Mouse (Mus musculus) stomach, embryonic 14.5 days (tissue): ENCODE measurements around the gene Leo1. TPM values are rescaled to one million over a fixed set of nuclear protein-coding genes. Genes with fewer than 3 reads are reported as not detected.

Experiments used
- ATAC-seq: fragments of 200-750 bp; cut with Nextera tagmentation; 2 replicates; pipeline ENCODE4 v1.8.0; 2017; ENCODE audit warnings: low read depth, moderate TSS enrichment; ENCODE audit not compliant: insufficient number of reproducible peaks, insufficient read depth, low FRiP score
- H3K27ac ChIP-seq: fragments of 300-500 bp; sonication (generic); 2 replicates; pipeline ENCODE4 v1.5.1; 2014; ENCODE audit warnings: mild to moderate bottlenecking, low read length, moderate library complexity, mixed read lengths
- H3K27me3 ChIP-seq: fragments of 300-500 bp; sonication (generic); 2 replicates; pipeline ENCODE4 v1.6.1; 2014; ENCODE audit warnings: low read length, control low read depth, mixed read lengths; ENCODE audit not compliant: control insufficient read depth, insufficient read depth
- H3K36me3 ChIP-seq: fragments of 300-500 bp; sonication (generic); 2 replicates; pipeline ENCODE4 v1.6.1; 2014; ENCODE audit warnings: mild to moderate bottlenecking, control low read depth, low read length, moderate library complexity, mixed read lengths; ENCODE audit not compliant: control insufficient read depth, insufficient read depth
- H3K4me1 ChIP-seq: fragments of 300-500 bp; sonication (generic); 2 replicates; pipeline ENCODE4 v1.6.1; 2014; ENCODE audit warnings: low read length, control low read depth, mixed read lengths; ENCODE audit not compliant: control insufficient read depth, insufficient read depth
- H3K4me2 ChIP-seq: fragments of 300-500 bp; sonication (generic); replicated peaks from 2 replicates; pipeline ENCODE4 v1.6.1; 2014; ENCODE audit warnings: low read depth, low read length, control low read depth
- H3K4me3 ChIP-seq: fragments of 300-500 bp; sonication (generic); 2 replicates; pipeline ENCODE4 v1.5.1; 2014; ENCODE audit warnings: low read depth, low read length, control low read depth
- H3K9ac ChIP-seq: fragments of 300-500 bp; sonication (generic); replicated peaks from 2 replicates; pipeline ENCODE4 v1.6.1; 2014; ENCODE audit warnings: low read depth, mild to moderate bottlenecking, control low read depth, low read length, moderate library complexity, mixed read lengths
- H3K9me3 ChIP-seq: fragments of 300-500 bp; sonication (generic); 2 replicates; pipeline ENCODE4 v1.6.1; 2016; ENCODE audit warnings: low read depth, low read length, control low read depth; ENCODE audit not compliant: control insufficient read depth
- WGBS: fragments of 180-500 bp; shearing (Covaris S2); extraction: QIAGEN DNeasy Blood & Tissue Kit; methylation state at CpG from one replicate; pipeline ENCODE4 v1.1.7; 2014; 5-methylcytosine and 5-hydroxymethylcytosine counted together
- polyA plus RNA-seq: library from polyadenylated mRNA; unstranded; fragments of >200 nt; fragmentation: Nextera tagmentation; extraction: Ambion mirVana; gene quantifications from 2 replicates; pipeline ENCODE4 v1.2.1, GENCODE M21; 2014

Leo1 gene
- polyA plus RNA-seq, 1 experiment from 2014 or later = 39.6 TPM

- H3K27ac ChIP-seq = no peak overlapping the region
- H3K4me2 ChIP-seq = no peak overlapping the region
- no peak overlapping the region for H3K4me3 ChIP-seq
- H3K4me1 ChIP-seq = no peaks in the 10 kb centered on the region
- H3K9me3 ChIP-seq = no peaks in the 10 kb centered on the region
- WGBS = 72% methylated on average over 16 of the region's 16 CpGs
- no peaks in the 10 kb centered on the region for H3K27me3 ChIP-seq
- no peak overlapping the region for H3K9ac ChIP-seq
- no peak; the same call in 1 of the 2 replicates for ATAC-seq
- H3K36me3 ChIP-seq = no peaks in the 10 kb centered on the region
Measured at GRCm38 (mm10) chr9:75430822-75431621, 10.3 kb upstream of the Leo1 start.

GRCm38 (mm10) chr9:75432694-75433093 is 8.6 kb upstream of the Leo1 start:
- no peak overlapping the region for H3K9ac ChIP-seq
- no peak overlapping the region for H3K27ac ChIP-seq
- H3K4me3 ChIP-seq = no peak overlapping the region
- no peak overlapping the region for H3K4me2 ChIP-seq
- no peak for ATAC-seq
- no peaks in the 10 kb centered on the region for H3K9me3 ChIP-seq
- no peaks in the 10 kb centered on the region for H3K4me1 ChIP-seq
- no peaks in the 10 kb centered on the region for H3K36me3 ChIP-seq
- no peaks in the 10 kb centered on the region for H3K27me3 ChIP-seq
- 89% methylated on average over 3 of the region's 3 CpGs for WGBS

GRCm38 (mm10) chr9:75434172-75434793 is 7.0 kb upstream of the Leo1 start:
- Histone ChIP-seq H3K4me2 (no peak overlapping the region), H3K9ac (no peak overlapping the region), H3K27me3 (no peaks in the 10 kb centered on the region), H3K4me1 (no peaks in the 10 kb centered on the region), H3K4me3 (no peak overlapping the region), H3K9me3 (no peaks in the 10 kb centered on the region), H3K27ac (no peak overlapping the region), H3K36me3 (no peaks in the 10 kb centered on the region)
- peak; percentile 42; the same call in 1 of the 2 replicates for ATAC-seq
- 47% methylated on average over 7 of the region's 7 CpGs for WGBS

GRCm38 (mm10) chr9:75434872-75435271 is 6.5 kb upstream of the Leo1 start:
- no peak overlapping the region for H3K27ac ChIP-seq
- no peak overlapping the region for H3K4me3 ChIP-seq
- no peaks in the 10 kb centered on the region for H3K4me1 ChIP-seq
- WGBS = 73% methylated on average over 6 of the region's 6 CpGs
- no peaks in the 10 kb centered on the region for H3K36me3 ChIP-seq
- no peak overlapping the region for H3K9ac ChIP-seq
- no peak overlapping the region for H3K4me2 ChIP-seq
- ATAC-seq = no peak
- H3K27me3 ChIP-seq = no peaks in the 10 kb centered on the region
- no peaks in the 10 kb centered on the region for H3K9me3 ChIP-seq

- H3K4me2 ChIP-seq = no peak overlapping the region
- no peaks in the 10 kb centered on the region for H3K36me3 ChIP-seq
- 82% methylated on average over 4 of the region's 4 CpGs for WGBS
- ATAC-seq = no peak
- no peak overlapping the region for H3K9ac ChIP-seq
- H3K27me3 ChIP-seq = no peaks in the 10 kb centered on the region
- no peak overlapping the region for H3K27ac ChIP-seq
- H3K4me3 ChIP-seq = no peak overlapping the region
- H3K9me3 ChIP-seq = no peaks in the 10 kb centered on the region
- no peaks in the 10 kb centered on the region for H3K4me1 ChIP-seq
Measured at GRCm38 (mm10) chr9:75435291-75435690, 6.0 kb upstream of the Leo1 start.

- Histone ChIP-seq H3K27ac (no peak overlapping the region), H3K9ac (no peak overlapping the region), H3K36me3 (no peaks in the 10 kb centered on the region), H3K9me3 (no peaks in the 10 kb centered on the region), H3K4me3 (no peak overlapping the region), H3K27me3 (no peaks in the 10 kb centered on the region), H3K4me2 (no peak overlapping the region), H3K4me1 (no peaks in the 10 kb centered on the region)
- 7% methylated on average over 12 of the region's 12 CpGs for WGBS
- peak; percentile 54; the same call in 1 of the 2 replicates for ATAC-seq
Measured at GRCm38 (mm10) chr9:75435918-75436317, 5.4 kb upstream of the Leo1 start.

GRCm38 (mm10) chr9:75437653-75438385 is 3.5 kb upstream of the Leo1 start:
- ATAC-seq = no peak
- Histone ChIP-seq H3K4me1 (peaks cover 8% of the 10 kb centered on the region), H3K4me2 (no peak overlapping the region), H3K36me3 (no peaks in the 10 kb centered on the region), H3K27ac (no peak overlapping the region), H3K9me3 (no peaks in the 10 kb centered on the region), H3K4me3 (no peak overlapping the region), H3K9ac (no peak overlapping the region), H3K27me3 (no peaks in the 10 kb centered on the region)
- 36% methylated on average over 6 of the region's 6 CpGs for WGBS

GRCm38 (mm10) chr9:75441691-75442131 is 387 bp downstream of the Leo1 start:
- Histone ChIP-seq H3K9me3 (no peaks in the 10 kb centered on the region), H3K9ac (peak overlapping the region; percentile 75), H3K36me3 (peaks cover 4% of the 10 kb centered on the region), H3K4me2 (peak overlapping the region; percentile 69), H3K27ac (peak overlapping the region; percentile 75; the same call in 1 of the 2 replicates), H3K27me3 (no peaks in the 10 kb centered on the region), H3K4me3 (peak overlapping the region; percentile 84), H3K4me1 (peaks cover 10% of the 10 kb centered on the region)
- under 1% methylated on average over 31 of the region's 31 CpGs for WGBS
- peak; percentile 69 for ATAC-seq
